Mouse (Mus musculus) thymus, adult 2 months (tissue): ENCODE results near the gene Osbpl8.

Source experiments
- CTCF ChIP-seq: fragments of 200-500 bp; IDR thresholded peaks from 2 replicates; pipeline ENCODE4 v1.5.1; 2012; ENCODE audit warnings: mild to moderate bottlenecking, control low read depth, low read length, moderate library complexity, borderline replicate concordance; ENCODE audit not compliant: control insufficient read depth, poor library complexity, insufficient read depth; ENCODE audit errors: extremely low read depth
- POLR2A ChIP-seq: fragments of 200-500 bp; IDR thresholded peaks from 2 replicates; pipeline ENCODE4 v1.6.1; 2012; ENCODE audit warnings: mild to moderate bottlenecking, low read length, control low read depth, moderate library complexity; ENCODE audit not compliant: control insufficient read depth, poor library complexity, insufficient read depth; ENCODE audit errors: extremely low read depth

GRCm38 (mm10) chr10:111161373-111161772 is 3.2 kb upstream of the Osbpl8 start:
- no peak for TF ChIP-seq CTCF
- TF ChIP-seq POLR2A = no peak
